Mouse (Mus musculus) CH12.LX (cell line): ENCODE data around the gene Cwh43. TPM values are rescaled to one million over a fixed set of nuclear protein-coding genes. Genes with fewer than 3 reads are reported as not detected.

ENCODE experiments used
- DNase-seq: peaks from one replicate; pipeline ENCODE4 v3.0.0-alpha.2; 2013; ENCODE audit errors: extremely low read depth
- H3K27ac ChIP-seq: 2 replicates; pipeline ENCODE4 v1.5.1; 2012; ENCODE audit warnings: low read depth, mild to moderate bottlenecking, control low read depth, moderate library complexity; ENCODE audit not compliant: insufficient read depth
- H3K27me3 ChIP-seq: replicated peaks from 2 replicates; pipeline ENCODE3; 2012; ENCODE audit warnings: inconsistent platforms
- H3K36me3 ChIP-seq, 2 experiments: replicated peaks in 1 of 2; 2 replicates each; pipeline versions ENCODE3 to v1.6.1; 2012; ENCODE audit warnings: inconsistent platforms in 1 of 2, low read length in 1 of 2, mild to moderate bottlenecking in 1 of 2, mixed read lengths in 1 of 2, moderate library complexity in 1 of 2; ENCODE audit not compliant: control insufficient read depth in 1 of 2, insufficient read depth in 1 of 2
- H3K4me1 ChIP-seq, 2 experiments: 2 replicates each; pipeline ENCODE4 v1.6.1; 2012; ENCODE audit warnings: inconsistent platforms in 1 of 2, moderate library complexity in 1 of 2; ENCODE audit not compliant: insufficient read depth in 2 of 2, control insufficient read depth in 1 of 2
- H3K4me2 ChIP-seq: 2 replicates; pipeline ENCODE4 v1.6.1; 2012; ENCODE audit warnings: low read depth, mild to moderate bottlenecking, control low read depth; ENCODE audit not compliant: poor library complexity, insufficient read depth, severe bottlenecking
- H3K4me3 ChIP-seq, 3 experiments: fragments of 150-350 bp in 1 of 3; sonication (generic) in 1 of 3; replicated peaks in 1 of 3; 2 replicates each; pipeline versions ENCODE3 to v1.5.1; 2011 to 2012; ENCODE audit warnings: low read depth in 2 of 3, low read length in 2 of 3, mild to moderate bottlenecking in 2 of 3, moderate library complexity in 2 of 3, control low read depth in 1 of 3, improper control_type of control experiment in 1 of 3, inconsistent platforms in 1 of 3, mixed read lengths in 1 of 3; ENCODE audit not compliant: poor library complexity in 1 of 3
- H3K79me2 ChIP-seq: replicated peaks from 2 replicates; pipeline ENCODE4 v1.6.1; 2012; ENCODE audit warnings: mild to moderate bottlenecking, moderate library complexity; ENCODE audit not compliant: control insufficient read depth, poor library complexity, insufficient read depth, severe bottlenecking; ENCODE audit errors: extremely low read depth
- H3K9ac ChIP-seq: 2 replicates; pipeline ENCODE4 v1.6.1; 2012; ENCODE audit warnings: low read depth, mild to moderate bottlenecking, control low read depth, moderate library complexity; ENCODE audit not compliant: insufficient read depth
- H3K9me3 ChIP-seq: replicated peaks from 2 replicates; pipeline ENCODE3; 2012; ENCODE audit warnings: low read length, inconsistent platforms, mixed read lengths
- CHD2 ChIP-seq: IDR thresholded peaks from 2 replicates; pipeline ENCODE4 v1.6.1; 2011; ENCODE audit warnings: low read length, improper control_type of control experiment
- E2F4 ChIP-seq: IDR thresholded peaks from 2 replicates; pipeline ENCODE4 v1.6.1; 2011; ENCODE audit warnings: low read depth, low read length, improper control_type of control experiment; ENCODE audit not compliant: insufficient replicate concordance
- EP300 ChIP-seq: IDR thresholded peaks from 2 replicates; pipeline ENCODE4 v1.6.1; 2011; ENCODE audit warnings: low read length, improper control_type of control experiment
- HCFC1 ChIP-seq: IDR thresholded peaks from 2 replicates; pipeline ENCODE4 v1.6.1; 2012; ENCODE audit warnings: low read depth, mild to moderate bottlenecking, inconsistent platforms, low read length, improper control_type of control experiment
- IRF4 ChIP-seq: IDR thresholded peaks from 2 replicates; pipeline ENCODE4 v1.6.1; 2014; ENCODE audit warnings: low read depth, mild to moderate bottlenecking, inconsistent platforms, low read length, improper control_type of control experiment
- JUN ChIP-seq: IDR thresholded peaks from 2 replicates; pipeline ENCODE4 v1.6.1; 2011; ENCODE audit warnings: low read depth, mild to moderate bottlenecking, low read length, improper control_type of control experiment, moderate library complexity; ENCODE audit not compliant: insufficient read depth
- JUND ChIP-seq: conservative IDR thresholded peaks from 2 replicates; pipeline ENCODE4 v1.6.1; 2011; ENCODE audit warnings: low read depth, low read length, improper control_type of control experiment
- KAT2A ChIP-seq: IDR thresholded peaks from 2 replicates; pipeline ENCODE4 v1.6.1; 2012; ENCODE audit warnings: low read length, improper control_type of control experiment, inconsistent platforms; ENCODE audit not compliant: insufficient replicate concordance
- MAFK ChIP-seq: IDR thresholded peaks from 2 replicates; pipeline ENCODE4 v1.6.1; 2011; ENCODE audit warnings: low read length, improper control_type of control experiment; ENCODE audit not compliant: insufficient replicate concordance
- MAX ChIP-seq: IDR thresholded peaks from 2 replicates; pipeline ENCODE4 v1.6.1; 2011; ENCODE audit warnings: low read length, improper control_type of control experiment
- MXI1 ChIP-seq: IDR thresholded peaks from 2 replicates; pipeline ENCODE4 v1.6.1; 2011; ENCODE audit warnings: mild to moderate bottlenecking, low read depth, low read length, improper control_type of control experiment
- NELFE ChIP-seq: IDR thresholded peaks from 2 replicates; pipeline ENCODE4 v1.6.1; 2011; ENCODE audit warnings: low read depth, low read length, improper control_type of control experiment
- PAX5 ChIP-seq: IDR thresholded peaks from 2 replicates; pipeline ENCODE4 v1.6.1; 2012; ENCODE audit warnings: low read length, inconsistent platforms, mixed read lengths
- POLR2A ChIP-seq: IDR thresholded peaks from 2 replicates; pipeline ENCODE4 v1.6.1; 2011; ENCODE audit warnings: low read depth, mild to moderate bottlenecking, improper control_type of control experiment, low read length
- RAD21 ChIP-seq: IDR thresholded peaks from 2 replicates; pipeline ENCODE4 v1.6.1; 2011; ENCODE audit warnings: low read depth, mild to moderate bottlenecking, low read length, improper control_type of control experiment, moderate library complexity
- RCOR1 ChIP-seq: conservative IDR thresholded peaks from 2 replicates; pipeline ENCODE4 v1.6.1; 2012; ENCODE audit warnings: low read depth, mild to moderate bottlenecking, inconsistent platforms, low read length, improper control_type of control experiment
- SIN3A ChIP-seq: IDR thresholded peaks from 2 replicates; pipeline ENCODE4 v1.6.1; 2012; ENCODE audit warnings: low read length, improper control_type of control experiment, inconsistent platforms
- ZC3H11A ChIP-seq: IDR thresholded peaks from 2 replicates; pipeline ENCODE4 v1.6.1; 2012; ENCODE audit warnings: low read depth, mild to moderate bottlenecking, inconsistent platforms, low read length, improper control_type of control experiment
- ZMIZ1 ChIP-seq: IDR thresholded peaks from 2 replicates; pipeline ENCODE4 v1.6.1; 2012; ENCODE audit warnings: low read depth, mild to moderate bottlenecking, inconsistent platforms, low read length, improper control_type of control experiment
- dilution Hi-C: fragments of 300-500 bp; cut with MboI; formaldehyde crosslinking; loops from 2 replicates; pipeline ENCODE4 v1.14.3; 2020; ENCODE audit warnings: low sequenced_read_pairs; ENCODE audit not compliant: extremely low pct_unique_long_range_greater_than_20kb, extremely low pct_ligation_motif_present
- in situ Hi-C: fragments of 300-500 bp; cut with MboI; formaldehyde crosslinking; loops from 3 replicates; pipeline ENCODE4 v1.14.3; 2019; ENCODE audit warnings: low sequenced_read_pairs, low pct_ligation_motif_present, low pct_unique_long_range_greater_than_20kb, mixed read lengths
- polyA plus RNA-seq: library from polyadenylated mRNA; unstranded; fragments of >175 nt; gene quantifications from 2 replicates; pipeline ENCODE4 v1.2.1, GENCODE M21; 2012; ENCODE audit warnings: low read depth; ENCODE audit not compliant: insufficient read length
- total RNA-seq, 2 experiments: library from RNA; depleted of rRNA; stranded (reverse); fragments of 300-350 nt in 1 of 2; fragments of >200 nt in 1 of 2; gene quantifications; 2 replicates each; pipeline ENCODE4 v1.2.3; 2012 to 2014

The Cwh43 gene
- total and polyA plus RNA-seq, 3 experiments = not detected

- Histone ChIP-seq H3K36me3 (no peaks in the 10 kb centered on the region), H3K27ac (no peak overlapping the region)
These were observed 48.8 kb downstream of the Cwh43 start for GRCm38 (mm10) chr5:73454502-73455306.

DNA sequence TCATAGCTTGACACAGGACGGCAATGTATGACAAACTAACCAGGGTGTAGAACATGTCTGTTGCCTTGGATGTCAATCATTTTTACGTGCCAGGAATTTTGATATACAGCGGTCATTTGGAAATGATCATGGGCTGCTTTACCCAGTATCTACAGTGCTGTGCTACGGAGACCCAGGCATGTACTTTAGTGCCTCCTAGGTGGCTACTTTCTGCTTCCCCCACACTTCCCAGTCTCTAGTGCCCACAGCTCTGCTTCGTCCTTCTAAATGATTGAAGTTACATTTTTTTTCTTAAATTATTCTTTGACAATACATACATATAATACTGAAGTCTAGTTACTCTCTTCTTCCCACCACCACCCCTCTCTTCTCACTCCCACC, 49.4 kb downstream of the Cwh43 start:
- TF ChIP-seq ZC3H11A (no peak), POLR2A (no peak), RAD21 (no peak), ZMIZ1 (no peak), HCFC1 (no peak), JUN (no peak)
- Histone ChIP-seq H3K9ac (no peak overlapping the region), H3K36me3 (no peaks in the 10 kb centered on the region), H3K27ac (no peak overlapping the region), H3K4me2 (no peak overlapping the region), H3K27me3 (no peaks in the 10 kb centered on the region), H3K79me2 (no peaks in the 10 kb centered on the region), H3K9me3 (no peaks in the 10 kb centered on the region), H3K4me1 (no peaks in the 10 kb centered on the region), H3K4me3 (no peak overlapping the region)
- dilution Hi-C loops (no loop called here), in situ Hi-C loops (no loop called here)
- DNase-seq = no peak

More at GRCm38 (mm10) chr5:73454502-73455306, 48.8 kb downstream of the Cwh43 start:
- H3K4me1 ChIP-seq = no peaks in the 10 kb centered on the region
- TF ChIP-seq IRF4 (no peak), KAT2A (no peak), JUND (no peak), EP300 (no peak), JUN (no peak), PAX5 (no peak), E2F4 (no peak), MXI1 (no peak), ZMIZ1 (no peak), MAFK (no peak), CHD2 (no peak), ZC3H11A (no peak), SIN3A (no peak), MAX (no peak), RCOR1 (no peak), NELFE (no peak)
- dilution Hi-C loops (no loop called here), in situ Hi-C loops (no loop called here)
- H3K79me2 ChIP-seq = no peaks in the 10 kb centered on the region
- no peaks in the 10 kb centered on the region for H3K9me3 ChIP-seq
- no peak overlapping the region for H3K9ac ChIP-seq
- no peak for DNase-seq
- no peak overlapping the region for H3K4me3 ChIP-seq
- H3K4me2 ChIP-seq = no peak overlapping the region
- H3K27me3 ChIP-seq = no peaks in the 10 kb centered on the region
